Mouse (Mus musculus) lung, embryonic 14.5 days (tissue): ENCODE measurements around the gene Lat2. TPM values are rescaled to one million over a fixed set of nuclear protein-coding genes. Genes with fewer than 3 reads are reported as not detected.

Experiments used
- ATAC-seq: fragments of 200-750 bp; cut with Nextera tagmentation; 2 replicates; pipeline ENCODE4 v1.8.0; 2017; ENCODE audit warnings: mild to moderate bottlenecking, moderate TSS enrichment, moderate library complexity; ENCODE audit not compliant: insufficient read depth
- DNase-seq: peaks from one replicate; pipeline ENCODE4 v3.0.0-alpha.2; 2015
- H3K27ac ChIP-seq: fragments of 300-500 bp; sonication (generic); 2 replicates; pipeline ENCODE4 v1.5.1; 2014; ENCODE audit warnings: low read depth, mild to moderate bottlenecking, moderate library complexity
- H3K27me3 ChIP-seq: fragments of 300-500 bp; sonication (generic); 2 replicates; pipeline ENCODE4 v1.6.1; 2014; ENCODE audit warnings: low read length, control low read depth; ENCODE audit not compliant: insufficient read depth
- H3K36me3 ChIP-seq: fragments of 300-500 bp; sonication (generic); 2 replicates; pipeline ENCODE4 v1.6.1; 2014; ENCODE audit warnings: control low read depth; ENCODE audit not compliant: insufficient read depth
- H3K4me1 ChIP-seq: fragments of 300-500 bp; sonication (generic); 2 replicates; pipeline ENCODE4 v1.6.1; 2014; ENCODE audit warnings: antibody characterized with exemption, control low read depth; ENCODE audit not compliant: insufficient read depth
- H3K4me2 ChIP-seq: fragments of 300-500 bp; sonication (generic); 2 replicates; pipeline ENCODE4 v1.6.1; 2014; ENCODE audit warnings: mild to moderate bottlenecking
- H3K4me3 ChIP-seq: fragments of 300-500 bp; sonication (generic); 2 replicates; pipeline ENCODE4 v1.5.1; 2014; ENCODE audit warnings: low read depth, low read length
- H3K9ac ChIP-seq: fragments of 300-500 bp; sonication (generic); 2 replicates; pipeline ENCODE4 v1.6.1; 2014
- H3K9me3 ChIP-seq: fragments of 300-500 bp; sonication (generic); 2 replicates; pipeline ENCODE4 v1.6.1; 2016; ENCODE audit warnings: low read depth, low read length, control low read depth
- CTCF ChIP-seq: IDR thresholded peaks from 2 replicates; pipeline ENCODE4 v1.5.1; 2016; ENCODE audit warnings: antibody characterized with exemption, low read depth
- WGBS: fragments of 180-500 bp; shearing (Covaris S2); extraction: QIAGEN DNeasy Blood & Tissue Kit; methylation state at CpG from one replicate; pipeline ENCODE4 v1.1.7; 2014; 5-methylcytosine and 5-hydroxymethylcytosine counted together
- polyA plus RNA-seq: library from polyadenylated mRNA; unstranded; fragments of >200 nt; fragmentation: Nextera tagmentation; extraction: Ambion mirVana; gene quantifications from 2 replicates; pipeline ENCODE4 v1.2.1, GENCODE M21; 2014

The Lat2 gene
- polyA plus RNA-seq, 1 experiment from 2014 or later, result 2.1 TPM

DNA sequence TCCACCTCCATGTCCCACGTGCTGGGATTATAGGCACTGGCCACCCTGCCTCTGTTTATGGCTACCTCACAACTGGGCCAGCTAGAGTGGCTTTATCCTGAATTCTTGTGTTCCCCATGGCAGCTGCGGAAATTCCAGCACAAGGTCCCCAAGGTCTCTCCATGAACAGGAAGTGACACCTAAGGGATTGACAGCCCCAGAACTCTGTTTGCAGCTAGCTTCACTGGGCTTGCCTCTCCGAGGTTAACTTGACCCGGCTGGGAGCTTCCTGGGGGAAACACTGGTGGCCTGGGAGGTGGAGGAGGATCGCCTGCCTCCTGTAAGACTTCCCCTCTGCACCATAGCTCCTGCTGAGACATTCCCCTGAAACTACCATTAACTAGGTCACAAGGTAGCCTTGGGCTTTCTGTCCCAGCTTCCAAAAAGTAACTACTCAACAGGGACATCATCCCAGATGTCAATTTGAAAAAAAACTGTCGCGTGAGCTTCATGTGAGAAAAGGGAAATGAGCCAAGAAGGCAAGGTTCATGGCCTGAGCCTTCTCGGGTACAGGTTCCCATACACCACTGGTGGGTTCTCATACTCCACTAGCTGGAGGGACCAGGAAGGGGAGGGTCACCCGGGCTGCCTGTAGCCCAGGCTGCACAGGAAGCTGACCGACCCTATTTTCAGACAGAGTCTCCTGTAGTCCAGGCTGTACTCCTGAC lies 42.2 kb downstream of the Lat2 start:
- ATAC-seq (no peak; the same call in 1 of the 2 replicates), DNase-seq (peak; percentile 66)
- TF ChIP-seq CTCF, result no peak
- Histone ChIP-seq H3K4me1 (peaks cover 6% of the 10 kb centered on the region; the same call in 1 of the 2 replicates), H3K36me3 (no peaks in the 10 kb centered on the region), H3K9ac (peak overlapping the region; percentile 54), H3K4me2 (peak overlapping the region; percentile 90), H3K27ac (peak overlapping the region; percentile 95), H3K27me3 (no peaks in the 10 kb centered on the region), H3K9me3 (no peaks in the 10 kb centered on the region), H3K4me3 (peak overlapping the region; percentile 50)
- WGBS, result 21% methylated on average over 10 of the region's 10 CpGs

DNA sequence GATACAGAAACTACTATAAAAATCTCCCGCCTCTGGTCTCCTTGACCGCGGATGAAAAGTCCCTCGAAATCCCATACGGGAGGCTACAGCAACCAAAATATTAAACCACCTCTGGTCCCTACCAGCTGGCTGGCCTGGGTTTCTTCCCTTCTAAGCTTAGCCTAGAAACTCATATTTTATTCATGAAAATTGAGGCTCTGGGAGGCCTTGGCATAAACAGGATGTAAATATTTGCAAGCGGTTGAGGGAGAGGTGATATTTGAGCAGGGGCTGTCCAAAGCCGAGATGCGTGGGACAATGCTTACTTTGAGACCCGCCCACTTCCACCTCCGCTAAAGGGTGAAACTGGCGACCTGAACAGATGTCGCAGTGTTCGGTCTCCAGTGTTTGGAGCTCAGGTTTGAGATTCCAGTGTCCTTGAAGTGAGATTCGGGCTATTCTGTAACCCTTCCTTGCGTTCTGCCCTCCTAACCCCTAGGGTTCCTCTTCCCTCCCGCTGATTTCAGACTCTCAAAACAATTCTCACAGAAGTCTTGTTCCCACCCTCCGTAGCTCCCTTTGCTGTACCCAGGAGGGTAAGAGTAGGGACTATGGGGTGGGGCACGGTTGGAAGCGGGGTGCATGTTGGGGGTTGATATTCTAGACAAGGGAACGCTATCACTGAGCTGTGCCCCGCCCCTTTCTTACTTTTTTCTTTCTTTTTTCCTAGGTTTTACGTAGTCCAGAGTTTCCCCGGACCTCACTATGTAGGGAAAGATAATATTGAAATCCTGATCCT lies 42.9 kb downstream of the Lat2 start:
- H3K4me3 ChIP-seq, result peak overlapping the region; percentile 50
- no peaks in the 10 kb centered on the region for H3K27me3 ChIP-seq
- WGBS, result under 1% methylated on average over 23 of the region's 23 CpGs
- TF ChIP-seq CTCF, result no peak
- DNase-seq, result peak; percentile 94
- peak overlapping the region; percentile 95 for H3K27ac ChIP-seq
- H3K9me3 ChIP-seq, result no peaks in the 10 kb centered on the region
- ATAC-seq, result peak; percentile 79
- peak overlapping the region; percentile 90 for H3K4me2 ChIP-seq
- peaks cover 6% of the 10 kb centered on the region; the same call in 1 of the 2 replicates for H3K4me1 ChIP-seq
- peak overlapping the region; percentile 54 for H3K9ac ChIP-seq
- H3K36me3 ChIP-seq, result no peaks in the 10 kb centered on the region

DNA sequence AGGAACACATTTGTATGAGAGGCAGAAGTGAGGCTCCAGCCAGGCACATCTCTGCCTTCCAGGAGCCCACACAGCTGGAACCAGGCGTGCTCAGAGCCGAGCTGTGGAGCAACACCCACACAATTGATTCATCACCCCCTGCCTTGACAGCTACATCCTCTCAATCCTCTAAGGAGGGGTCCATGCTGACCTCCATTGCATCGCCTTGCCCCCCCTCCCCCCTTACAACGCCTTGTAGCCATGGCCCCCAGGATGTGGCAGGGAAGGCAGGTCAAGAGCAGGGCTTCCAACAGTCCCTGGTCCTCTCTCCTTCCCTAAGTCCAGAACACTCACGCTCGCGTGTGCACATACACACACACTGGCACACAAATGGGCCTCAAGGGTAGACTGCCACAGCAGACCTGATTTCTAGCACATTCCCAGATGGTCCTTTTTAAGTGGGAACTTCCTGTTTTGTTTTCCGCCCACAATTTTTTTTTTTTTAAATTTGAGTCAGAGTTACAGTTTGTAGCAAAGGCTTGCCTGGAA lies 45.8 kb downstream of the Lat2 start:
- no peak overlapping the region for H3K4me3 ChIP-seq
- no peaks in the 10 kb centered on the region for H3K36me3 ChIP-seq
- peak overlapping the region; percentile 85 for H3K27ac ChIP-seq
- no peaks in the 10 kb centered on the region for H3K27me3 ChIP-seq
- DNase-seq (peak; percentile 66), ATAC-seq (peak; percentile 59)
- H3K4me1 ChIP-seq, result peaks cover 6% of the 10 kb centered on the region; the same call in 1 of the 2 replicates
- no peak overlapping the region for H3K9ac ChIP-seq
- 34% methylated on average over 8 of the region's 8 CpGs for WGBS
- no peak overlapping the region for H3K4me2 ChIP-seq
- no peaks in the 10 kb centered on the region for H3K9me3 ChIP-seq
- TF ChIP-seq CTCF, result no peak

DNA sequence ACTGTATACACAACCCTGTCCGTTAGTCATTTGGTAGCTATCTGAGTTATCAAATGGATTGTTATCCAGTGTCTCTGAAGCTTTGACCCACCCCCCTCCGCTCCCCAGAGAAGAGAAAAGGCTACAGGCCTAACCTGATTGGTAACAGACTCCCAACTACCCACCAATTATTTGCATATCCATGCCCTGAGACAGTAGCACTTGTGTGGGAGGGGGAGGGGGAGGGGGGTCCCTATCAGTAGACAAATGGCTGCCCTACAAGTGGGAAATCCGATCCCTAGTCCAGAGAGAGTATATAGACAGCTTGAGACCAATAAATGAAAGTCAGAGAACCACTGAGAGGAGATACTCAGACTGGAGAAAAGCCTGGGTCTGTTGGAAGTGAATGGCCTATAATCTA lies 46.8 kb downstream of the Lat2 start:
- Histone ChIP-seq H3K9ac (no peak overlapping the region), H3K9me3 (no peaks in the 10 kb centered on the region), H3K27me3 (no peaks in the 10 kb centered on the region), H3K4me2 (no peak overlapping the region), H3K27ac (peak overlapping the region; percentile 85; the same call in 1 of the 2 replicates), H3K36me3 (no peaks in the 10 kb centered on the region), H3K4me1 (peaks cover 6% of the 10 kb centered on the region; the same call in 1 of the 2 replicates), H3K4me3 (no peak overlapping the region)
- 59% methylated on average over 3 of the region's 3 CpGs for WGBS
- TF ChIP-seq CTCF, result no peak
- ATAC-seq (no peak), DNase-seq (no peak)

DNA sequence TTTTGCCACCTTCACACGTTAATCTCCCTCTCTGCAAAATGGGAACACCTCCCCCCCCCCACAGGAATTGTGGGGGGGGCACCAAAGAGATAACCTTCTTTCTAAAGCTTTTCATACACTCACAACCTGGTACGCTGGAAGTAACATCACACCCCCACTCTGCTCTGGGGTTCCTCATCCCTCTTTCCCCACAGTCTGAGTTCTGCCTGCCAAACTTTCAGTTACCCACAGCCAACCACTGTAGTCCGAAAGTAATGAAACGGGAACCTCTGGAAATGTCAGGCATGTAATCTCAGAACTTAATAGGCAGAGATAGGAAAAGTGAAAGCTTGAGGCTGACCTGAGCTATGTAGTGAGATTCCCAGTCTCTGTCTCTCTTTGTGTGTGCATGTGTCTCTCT lies 47.4 kb downstream of the Lat2 start:
- H3K9me3 ChIP-seq, result no peaks in the 10 kb centered on the region
- no peak overlapping the region for H3K4me3 ChIP-seq
- peaks cover 6% of the 10 kb centered on the region; the same call in 1 of the 2 replicates for H3K4me1 ChIP-seq
- H3K36me3 ChIP-seq, result no peaks in the 10 kb centered on the region
- TF ChIP-seq CTCF, result no peak
- WGBS, result 82% methylated on average over 4 of the region's 4 CpGs
- no peak overlapping the region for H3K9ac ChIP-seq
- DNase-seq (no peak), ATAC-seq (no peak)
- no peaks in the 10 kb centered on the region for H3K27me3 ChIP-seq
- no peak overlapping the region for H3K27ac ChIP-seq
- no peak overlapping the region for H3K4me2 ChIP-seq

DNA sequence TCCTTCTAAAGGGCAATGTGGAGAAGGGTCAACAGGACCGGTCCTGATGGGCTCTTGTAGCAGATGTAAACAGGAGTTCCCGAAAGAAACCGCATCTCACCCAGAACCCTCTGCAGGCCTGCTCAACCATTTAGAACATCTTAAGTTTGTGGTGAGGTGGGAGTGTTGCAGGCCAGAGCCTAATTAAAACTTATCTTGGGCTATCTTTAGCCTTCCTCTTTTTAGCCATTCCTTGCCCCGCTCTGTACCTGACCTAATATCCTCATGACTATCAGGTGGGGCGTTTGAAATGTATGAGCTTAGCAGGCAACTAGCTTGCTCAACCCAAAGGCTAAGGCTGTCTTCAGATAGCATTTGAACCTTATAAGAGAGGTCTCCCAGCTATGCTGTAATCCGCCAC lies 49.1 kb downstream of the Lat2 start:
- Histone ChIP-seq H3K4me1 (peaks cover 2% of the 10 kb centered on the region; the same call in 1 of the 2 replicates), H3K4me2 (no peak overlapping the region), H3K9ac (no peak overlapping the region), H3K27me3 (no peaks in the 10 kb centered on the region), H3K27ac (no peak overlapping the region), H3K4me3 (no peak overlapping the region), H3K36me3 (no peaks in the 10 kb centered on the region), H3K9me3 (no peaks in the 10 kb centered on the region)
- no peak for ATAC-seq
- 82% methylated on average over 6 of the region's 6 CpGs for WGBS
- DNase-seq, result no peak
- no peak for TF ChIP-seq CTCF

DNA sequence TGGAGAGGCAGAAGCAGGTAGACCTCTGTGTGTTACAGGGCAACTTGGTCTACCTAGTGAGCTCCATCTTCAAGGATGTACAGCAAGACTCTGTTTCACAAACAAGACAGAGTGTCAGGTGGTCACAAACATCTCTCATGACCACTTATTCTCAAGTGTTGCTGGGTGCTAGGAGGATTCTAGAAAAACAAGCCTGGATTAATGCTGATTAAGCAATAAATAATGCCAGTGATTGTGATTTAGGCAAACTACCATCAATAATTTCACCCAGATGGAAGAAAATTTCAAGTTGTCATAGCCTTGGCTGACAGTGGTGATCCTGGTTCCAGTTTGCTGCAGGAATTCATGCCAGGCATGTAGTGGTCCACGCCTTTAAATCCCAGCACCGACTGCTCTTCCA lies 50.6 kb downstream of the Lat2 start:
- H3K4me2 ChIP-seq, result no peak overlapping the region
- H3K27ac ChIP-seq, result no peak overlapping the region
- TF ChIP-seq CTCF, result no peak
- no peak overlapping the region for H3K9ac ChIP-seq
- DNase-seq (no peak), ATAC-seq (no peak)
- no peaks in the 10 kb centered on the region for H3K27me3 ChIP-seq
- no peaks in the 10 kb centered on the region for H3K9me3 ChIP-seq
- H3K4me3 ChIP-seq, result no peak overlapping the region
- peaks cover 2% of the 10 kb centered on the region; the same call in 1 of the 2 replicates for H3K4me1 ChIP-seq
- 96% methylated on average over 2 of the region's 2 CpGs for WGBS
- H3K36me3 ChIP-seq, result no peaks in the 10 kb centered on the region
